Mouse (Mus musculus): ENCODE measurements around the gene Acbd4. TPM values are rescaled to one million over a fixed set of nuclear protein-coding genes. Genes with fewer than 3 reads are reported as not detected.

Gene Acbd4
- 43.1 and 44.8 TPM in 2 replicates for polyA plus RNA-seq (2012; ENCODE audit: low replicate concordance)

GRCm38 (mm10) chr11:103101481-103101865 is at the start of gene Acbd4, which contains the start of gene Plcd3:
Gene Acbd4 (plus strand): TSS chr11:103101682.
Gene Plcd3 (minus strand): TSS chr11:103101658.

DNA sequence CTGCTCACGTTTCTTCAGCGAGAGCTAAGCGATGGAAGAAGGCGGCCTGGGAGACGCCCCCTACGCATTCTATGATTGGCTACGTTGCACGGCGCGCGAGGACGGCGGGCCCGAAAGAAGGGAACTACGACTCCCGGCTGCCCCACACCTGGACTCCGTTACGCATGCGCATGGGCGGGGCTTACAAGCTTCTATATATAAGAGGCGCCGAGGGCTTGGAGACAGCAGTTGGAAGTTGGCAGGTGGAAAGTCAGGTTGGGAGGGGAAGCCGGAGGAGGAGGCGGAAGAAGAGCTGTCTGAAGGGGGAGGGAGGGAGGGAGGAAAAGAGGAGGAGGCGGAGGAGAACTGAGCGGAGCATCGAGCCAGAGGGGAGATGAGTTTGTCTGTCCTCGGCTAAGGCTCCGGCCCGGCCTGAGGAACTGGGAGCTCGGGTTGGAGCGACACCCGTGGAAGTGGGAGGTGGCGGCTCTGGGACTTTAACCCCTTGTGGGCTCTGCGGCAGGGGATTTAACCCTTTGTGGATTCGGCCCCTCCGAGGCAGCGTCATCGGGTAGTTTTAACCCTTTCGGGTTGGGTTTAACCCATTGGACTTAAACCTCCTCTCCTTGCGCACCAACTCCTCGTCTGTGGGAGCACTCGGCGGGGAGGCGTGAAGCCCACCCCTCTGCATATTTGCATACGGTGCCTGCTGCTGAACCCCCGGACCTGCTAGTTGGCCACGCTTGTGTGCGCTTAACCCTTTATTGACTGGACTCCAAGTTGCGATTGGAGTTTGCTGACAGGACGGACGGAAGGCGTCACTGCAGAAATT is 14.7 kb downstream of the Acbd4 start, which contains the start of gene Hexim1:
Hexim1 (plus strand) TSS at position 224 of the 811 bp plus-strand sequence.

GRCm38 (mm10) chr11:103131701-103132575 is 30.5 kb downstream of the Acbd4 start, which contains the start of gene Hexim2:
Gene Hexim2 (plus strand): TSS chr11:103132429.

Other genes starting within 250 kb of the Acbd4 start
- 122 and 194 TPM in 2 replicates for gene Eftud2, start 220.7 kb upstream of the Acbd4 start, polyA plus RNA-seq (2012; ENCODE audit: low replicate concordance)
- gene Ccdc103, start 220.5 kb upstream of the Acbd4 start, polyA plus RNA-seq (2012; ENCODE audit: low replicate concordance), result not detected in 2 replicates
- gene Fam187a, start 216.5 kb upstream of the Acbd4 start, polyA plus RNA-seq (2012; ENCODE audit: low replicate concordance), result not detected in 2 replicates
- gene Gfap, start 200.8 kb upstream of the Acbd4 start, polyA plus RNA-seq (2012; ENCODE audit: low replicate concordance), result 1.0 and 1.1 TPM in 2 replicates
- 27.7 and 63.8 TPM in 2 replicates for gene Kif18b, start 176.6 kb upstream of the Acbd4 start, polyA plus RNA-seq (2012; ENCODE audit: low replicate concordance)
- 0.11 TPM in 1 of 2 replicates, not detected in the other for gene C1ql1, start 155.0 kb upstream of the Acbd4 start, polyA plus RNA-seq (2012; ENCODE audit: low replicate concordance)
- 2.2 and 23.9 TPM in 2 replicates for gene Nmt1, start 73.5 kb upstream of the Acbd4 start, polyA plus RNA-seq (2012; ENCODE audit: low replicate concordance)
- gene Dcakd, start 73.3 kb upstream of the Acbd4 start, polyA plus RNA-seq (2012; ENCODE audit: low replicate concordance), result 34.7 and 104 TPM in 2 replicates
- 0.51 and 0.59 TPM in 2 replicates for gene Plcd3, start within 50 bp of the Acbd4 start, polyA plus RNA-seq (2012; ENCODE audit: low replicate concordance)
- 10.6 and 12.4 TPM in 2 replicates for gene Hexim1, start 14.5 kb downstream of the Acbd4 start, polyA plus RNA-seq (2012; ENCODE audit: low replicate concordance)
- gene Hexim2, start 30.7 kb downstream of the Acbd4 start, polyA plus RNA-seq (2012; ENCODE audit: low replicate concordance), result 6.5 and 8.1 TPM in 2 replicates
- gene Fmnl1, start 69.4 kb downstream of the Acbd4 start, polyA plus RNA-seq (2012; ENCODE audit: low replicate concordance), result 32.9 and 73.9 TPM in 2 replicates
- gene 1700023F06Rik, start 106.9 kb downstream of the Acbd4 start, polyA plus RNA-seq (2012; ENCODE audit: low replicate concordance), result not detected in 2 replicates
- not detected in 2 replicates for gene Spata32, start 116.8 kb downstream of the Acbd4 start, polyA plus RNA-seq (2012; ENCODE audit: low replicate concordance)
- 4.3 and 9.6 TPM in 2 replicates for gene Map3k14, start 165.8 kb downstream of the Acbd4 start, polyA plus RNA-seq (2012; ENCODE audit: low replicate concordance)

All from leukemia stem cell, adult 10-12 weeks (primary cell).